Mouse (Mus musculus) T-helper 2 cell (primary cell): ENCODE measurements around the gene Psd.

Experiments
- in situ Hi-C: fragments of 300-600 bp; cut with MboI, MseI; formaldehyde crosslinking; loops from one replicate; pipeline ENCODE4 v1.15.1; 2025; ENCODE audit warnings: high pct_unique_total_duplicates

Psd gene

GRCm38 (mm10) chr19:46326756-46327305 lies at the start of gene Psd:
TSS of gene Psd (minus strand) at chr19:46327156.
- in situ Hi-C loops: no loop called here

GRCm38 (mm10) chr19:46375891-46376290 lies 48.9 kb upstream of the Psd start:
- in situ Hi-C loops: no loop called here

GRCm38 (mm10) chr19:46375489-46375888 lies 48.5 kb upstream of the Psd start:
- in situ Hi-C loops: no loop called here

GRCm38 (mm10) chr19:46374477-46375088 lies 47.6 kb upstream of the Psd start:
- in situ Hi-C loops: no loop called here

- in situ Hi-C loops: loop anchor here (10.0 kb wide), 1 partner anchor 56 kb away; no protein-coding TSS in a partner anchor
Observed at GRCm38 (mm10) chr19:46369204-46369603, 42.2 kb upstream of the Psd start.

- in situ Hi-C loops: loop anchor here (10.0 kb wide), 1 partner anchor 57 kb away; no protein-coding TSS in a partner anchor
Observed at GRCm38 (mm10) chr19:46367798-46368590, 41.0 kb upstream of the Psd start.

- in situ Hi-C loops: loop anchor here (10.0 kb wide), 1 partner anchor 61 kb away; no protein-coding TSS in a partner anchor
Observed at GRCm38 (mm10) chr19:46363294-46364009, 36.5 kb upstream of the Psd start.

GRCm38 (mm10) chr19:46362104-46362503 lies 35.1 kb upstream of the Psd start:
- in situ Hi-C loops: loop anchor here (10.0 kb wide), 1 partner anchor 63 kb away; no protein-coding TSS in a partner anchor

- in situ Hi-C loops: no loop called here
Observed at GRCm38 (mm10) chr19:46358381-46358780, 31.4 kb upstream of the Psd start.

GRCm38 (mm10) chr19:46357344-46358280 lies 30.7 kb upstream of the Psd start:
- in situ Hi-C loops: no loop called here

GRCm38 (mm10) chr19:46356701-46357138 lies 29.8 kb upstream of the Psd start:
- in situ Hi-C loops: no loop called here

GRCm38 (mm10) chr19:46350168-46350932 lies 23.4 kb upstream of the Psd start, which contains the start of gene 2310034G01Rik:
TSS of gene 2310034G01Rik (minus strand) at chr19:46350302.
- in situ Hi-C loops: no loop called here

GRCm38 (mm10) chr19:46349550-46349949 lies 22.6 kb upstream of the Psd start:
- in situ Hi-C loops: no loop called here

- in situ Hi-C loops: no loop called here
Observed at GRCm38 (mm10) chr19:46348761-46349458, 22.0 kb upstream of the Psd start.

GRCm38 (mm10) chr19:46347936-46348668 lies 21.1 kb upstream of the Psd start:
- in situ Hi-C loops: no loop called here

GRCm38 (mm10) chr19:46347146-46347545 lies 20.2 kb upstream of the Psd start:
- in situ Hi-C loops: no loop called here

GRCm38 (mm10) chr19:46344710-46345419 lies 17.9 kb upstream of the Psd start:
- in situ Hi-C loops: no loop called here
